Mouse (Mus musculus) MEL (cell line): ENCODE measurements around the gene Mosmo.
A peak's percentile ranks its signal among the peaks of the same experiment; 100 is the strongest.

Source experiments
- CHD2 ChIP-seq: IDR thresholded peaks from 2 replicates; pipeline ENCODE4 v1.6.1; 2011; ENCODE audit warnings: low read length, improper control_type of control experiment
- CTCF ChIP-seq, 3 experiments: IDR thresholded peaks in 2 of 3; conservative IDR thresholded peaks in 1 of 3; 2 replicates each; pipeline ENCODE4 v1.5.1; 2011 to 2012; ENCODE audit warnings: low read length in 3 of 3, low read depth in 2 of 3, mild to moderate bottlenecking in 2 of 3, improper control_type of control experiment in 1 of 3, inconsistent platforms in 1 of 3, mixed read lengths in 1 of 3, moderate library complexity in 1 of 3; ENCODE audit not compliant: control insufficient read depth in 1 of 3, insufficient read depth in 1 of 3, poor library complexity in 1 of 3, severe bottlenecking in 1 of 3
- EP300 ChIP-seq, 2 experiments: IDR thresholded peaks; 2 replicates each; pipeline ENCODE4 v1.6.1; 2011; ENCODE audit warnings: improper control_type of control experiment in 2 of 2, low read length in 2 of 2, low read depth in 1 of 2, mild to moderate bottlenecking in 1 of 2
- HCFC1 ChIP-seq: IDR thresholded peaks from 2 replicates; pipeline ENCODE4 v1.6.1; 2012; ENCODE audit warnings: low read depth, mild to moderate bottlenecking, inconsistent platforms, low read length, improper control_type of control experiment, moderate library complexity
- MYB ChIP-seq: IDR thresholded peaks from 2 replicates; pipeline ENCODE4 v1.6.1; 2011; ENCODE audit warnings: mild to moderate bottlenecking, low read depth, low read length, improper control_type of control experiment
- NRF1 ChIP-seq: IDR thresholded peaks from 2 replicates; pipeline ENCODE4 v1.6.1; 2014; ENCODE audit warnings: low read depth, mild to moderate bottlenecking, inconsistent platforms, low read length, improper control_type of control experiment, moderate library complexity; ENCODE audit not compliant: poor library complexity, insufficient read depth, severe bottlenecking
- POLR2A ChIP-seq, 2 experiments: IDR thresholded peaks; 2 replicates each; pipeline ENCODE4 v1.6.1; 2011 to 2012; ENCODE audit warnings: low read length in 2 of 2, mild to moderate bottlenecking in 2 of 2, control low read depth in 1 of 2, improper control_type of control experiment in 1 of 2, low read depth in 1 of 2, moderate library complexity in 1 of 2; ENCODE audit not compliant: control insufficient read depth in 1 of 2, insufficient read depth in 1 of 2, poor library complexity in 1 of 2
- POLR2AphosphoS2 ChIP-seq: IDR thresholded peaks from 2 replicates; pipeline ENCODE4 v1.6.1; 2011; ENCODE audit warnings: low read length, improper control_type of control experiment
- RAD21 ChIP-seq: IDR thresholded peaks from 2 replicates; pipeline ENCODE4 v1.6.1; 2011; ENCODE audit warnings: mild to moderate bottlenecking, low read depth, low read length, improper control_type of control experiment
- RCOR1 ChIP-seq: IDR thresholded peaks from 2 replicates; pipeline ENCODE4 v1.6.1; 2012; ENCODE audit warnings: low read depth, mild to moderate bottlenecking, inconsistent platforms, low read length, improper control_type of control experiment
- TAL1 ChIP-seq: IDR thresholded peaks from 2 replicates; pipeline ENCODE4 v1.6.1; 2012; ENCODE audit warnings: mild to moderate bottlenecking, inconsistent platforms, low read length, moderate library complexity, mixed read lengths
- TCF12 ChIP-seq: IDR thresholded peaks from 2 replicates; pipeline ENCODE4 v1.6.1; 2014; ENCODE audit warnings: low read depth, mild to moderate bottlenecking, inconsistent platforms, low read length, improper control_type of control experiment, moderate library complexity

DNA sequence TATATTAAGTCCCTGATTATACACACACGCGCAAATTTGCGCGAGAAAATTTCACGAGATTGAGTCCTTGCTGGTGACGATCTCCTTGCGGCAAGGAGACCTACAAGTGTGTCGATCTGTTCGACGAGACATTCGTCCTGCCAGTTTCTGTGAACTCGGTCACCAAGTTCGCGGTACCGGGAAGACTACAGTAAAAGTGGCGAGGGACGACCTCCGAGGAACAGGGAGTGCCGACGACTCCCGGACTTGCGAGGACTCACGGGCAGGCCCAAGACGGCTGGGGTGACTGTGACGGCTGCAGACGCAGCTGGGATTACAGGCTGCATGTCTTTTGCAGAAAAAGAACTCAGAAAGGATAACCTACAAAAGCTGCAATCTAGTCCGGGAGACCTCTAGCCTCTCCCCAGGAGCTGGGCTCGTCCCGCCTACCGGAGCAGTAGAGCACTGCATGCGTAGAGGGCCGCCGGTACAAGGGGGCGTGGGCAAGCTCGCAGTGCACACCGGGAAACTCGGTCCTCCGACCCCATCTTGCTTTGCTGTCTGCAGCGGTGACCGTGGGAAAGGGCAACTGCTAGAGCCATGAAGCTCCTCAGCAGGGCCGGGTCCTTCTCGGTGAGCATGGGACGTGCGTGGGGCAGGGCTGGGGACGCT is 42.6 kb upstream of the Mosmo start, which contains the start of gene Uqcrc2:
- peak in 1 of 3 experiments; percentile 34; a peak in 2 of 6 replicates for TF ChIP-seq CTCF (IDR thresholded peaks at IDR 0.05 in 2 of 3, conservative IDR thresholded peaks at IDR 0.05 in 1 of 3; ENCODE audit: control insufficient read depth in 1 of 3, insufficient read depth in 1 of 3, low read depth in 2 of 3, low read length in 3 of 3, poor library complexity in 1 of 3, severe bottlenecking in 1 of 3)
- TF ChIP-seq RAD21: no peak
- TF ChIP-seq HCFC1: peak; percentile 91
- no peak for TF ChIP-seq RCOR1
- TF ChIP-seq POLR2A (IDR thresholded peaks at IDR 0.05; ENCODE audit: control insufficient read depth in 1 of 2, insufficient read depth in 1 of 2, low read depth in 1 of 2, low read length in 2 of 2, poor library complexity in 1 of 2): peak; percentile 60 to 94
- TF ChIP-seq TCF12: peak; percentile 72
- no peak for TF ChIP-seq EP300 (IDR thresholded peaks at IDR 0.05; ENCODE audit: low read depth in 1 of 2, low read length in 2 of 2)
- TF ChIP-seq CHD2: no peak
- TF ChIP-seq MYB: no peak
- no peak for TF ChIP-seq TAL1
- peak; percentile 87 for TF ChIP-seq POLR2AphosphoS2
- peak; percentile 39; the same call in 1 of the 2 replicates for TF ChIP-seq NRF1
